Mouse (Mus musculus) spleen, adult 18-20 months (tissue): Measurements from ENCODE around the gene Lcmt1.
A peak's percentile ranks its signal among the peaks of the same experiment; 100 is the strongest.

Source experiments
- DNase-seq, 2 experiments: peaks; one replicate each; pipeline ENCODE4 v3.0.0; 2022; ENCODE audit warnings: mixed read lengths in 2 of 2

Lcmt1 gene

GRCm38 (mm10) chr7:123361229-123361980 is 8.2 kb upstream of the Lcmt1 start:
- DNase-seq: no peak

DNA sequence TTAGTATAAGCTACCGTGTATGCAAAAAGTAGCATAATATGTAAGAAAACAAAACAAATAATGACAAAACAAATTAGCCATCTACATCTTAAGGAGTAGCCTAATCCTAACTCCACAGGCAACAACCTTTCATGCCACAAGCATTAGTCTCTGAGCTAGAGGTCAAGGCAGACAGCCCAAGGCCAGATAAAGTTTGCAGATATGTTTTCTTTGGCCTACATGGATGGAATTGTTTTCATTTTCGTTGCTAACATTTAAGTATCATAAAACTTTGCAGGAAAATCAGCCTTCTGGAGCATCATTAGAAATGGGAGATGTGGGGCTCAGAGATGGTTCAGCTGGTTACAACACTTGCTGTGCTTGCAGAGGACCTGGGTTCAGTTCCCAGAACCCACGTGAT is 6.8 kb upstream of the Lcmt1 start:
- DNase-seq: no peak

DNA sequence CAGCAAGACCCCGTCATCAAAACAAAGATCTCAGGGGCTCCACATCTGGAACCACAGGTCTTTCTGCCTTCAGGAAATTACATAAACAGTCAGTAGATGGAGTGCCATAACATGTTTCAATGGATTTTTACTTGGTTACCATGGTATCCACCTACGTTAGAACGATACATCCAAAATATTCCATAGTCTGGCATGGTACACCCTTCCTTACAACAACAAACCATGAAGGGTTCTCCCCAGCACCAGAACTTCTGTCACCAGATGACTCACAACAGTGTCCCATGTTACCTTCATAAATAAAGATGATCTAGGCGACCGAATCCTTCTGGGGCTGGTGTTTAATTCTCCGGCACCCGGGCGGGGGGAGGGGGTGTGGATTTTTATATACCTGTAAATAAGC is 5.6 kb upstream of the Lcmt1 start:
- no peak for DNase-seq

GRCm38 (mm10) chr7:123365876-123366741 is 3.5 kb upstream of the Lcmt1 start:
- DNase-seq: no peak

DNA sequence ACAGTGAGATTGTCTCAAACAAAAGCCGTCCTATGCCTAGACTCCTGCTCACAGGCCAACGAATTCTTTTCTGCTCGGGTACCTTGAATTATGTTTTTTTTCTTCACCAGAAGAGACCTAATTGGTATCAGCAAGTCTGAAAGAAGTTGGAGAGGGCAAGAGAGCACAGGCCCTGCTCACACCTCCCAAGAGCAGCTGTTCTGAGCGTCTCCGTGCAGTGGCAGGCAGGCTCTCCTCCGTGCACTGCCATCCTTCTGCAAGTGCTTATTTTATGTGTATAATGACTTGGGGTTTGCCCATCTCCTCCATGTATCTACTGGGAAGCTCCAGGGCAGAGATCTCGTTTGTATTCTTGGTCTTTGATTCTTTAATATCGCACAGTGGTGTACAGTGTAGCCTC is 2.8 kb upstream of the Lcmt1 start:
- DNase-seq: no peak

DNA sequence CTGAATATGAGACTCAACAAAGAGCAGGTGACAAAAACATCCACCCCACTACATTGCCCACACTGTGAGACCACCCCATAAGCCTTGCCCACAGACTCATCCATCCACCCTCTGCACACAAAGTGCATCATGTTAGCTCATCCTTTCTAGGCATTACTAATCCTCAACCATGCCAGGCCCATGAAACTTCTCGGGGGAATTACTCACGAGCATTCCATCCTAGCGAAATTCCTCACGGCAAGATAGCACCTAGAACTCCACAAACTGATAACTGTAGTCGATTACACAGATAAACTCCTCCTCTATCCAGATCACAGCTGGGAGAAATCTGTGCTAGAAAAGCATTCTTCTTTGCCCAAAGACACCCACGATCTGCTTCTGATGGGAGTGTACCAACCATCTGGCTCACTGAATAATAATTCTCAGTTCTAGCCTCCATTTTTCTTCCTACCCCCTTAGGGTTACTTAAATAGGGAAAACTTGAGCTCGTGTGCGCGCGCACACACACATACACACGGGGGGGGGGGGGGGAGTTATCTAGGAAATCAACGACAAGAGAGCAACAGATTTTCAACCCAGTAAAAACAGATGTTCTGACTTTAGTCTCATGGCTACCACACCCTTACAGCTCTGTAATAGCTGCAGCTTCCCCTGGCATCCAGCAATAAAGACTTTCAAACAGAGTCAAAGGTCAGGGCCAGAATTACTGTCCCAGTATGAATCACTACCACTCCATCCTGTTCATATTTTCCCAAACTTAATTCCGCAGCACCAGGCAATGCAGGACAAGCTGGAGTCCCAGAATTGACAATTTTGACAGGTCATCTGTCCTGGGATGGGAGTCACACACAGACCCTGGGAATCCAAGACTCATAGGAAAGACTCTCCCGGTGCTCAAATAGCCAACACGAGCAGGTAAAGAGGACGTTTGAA is 2.1 kb upstream of the Lcmt1 start:
- no peak for DNase-seq

DNA sequence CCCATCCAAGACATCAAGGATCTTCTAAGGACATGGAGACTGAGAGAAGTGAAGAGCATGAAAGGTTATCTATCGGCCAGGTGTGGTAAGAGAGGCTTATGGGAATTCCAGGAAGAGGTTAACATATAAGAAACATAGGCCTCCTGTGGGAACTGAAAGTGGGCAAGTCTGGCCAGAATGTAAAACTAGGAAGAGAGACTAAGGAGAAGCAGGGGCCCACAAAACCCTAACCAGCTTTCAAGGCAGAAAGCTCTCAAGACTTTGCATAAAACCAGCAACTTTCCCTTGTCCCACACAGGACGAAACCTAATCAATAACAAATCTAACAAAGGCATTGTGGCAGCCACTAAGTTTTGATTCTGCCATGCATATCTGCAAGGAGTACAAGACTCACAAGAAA is 1.4 kb upstream of the Lcmt1 start:
- no peak for DNase-seq

GRCm38 (mm10) chr7:123368778-123369746 is 522 bp upstream of the Lcmt1 start:
- DNase-seq: no peak

GRCm38 (mm10) chr7:123370700-123371099 is 1.1 kb downstream of the Lcmt1 start:
- no peak for DNase-seq

DNA sequence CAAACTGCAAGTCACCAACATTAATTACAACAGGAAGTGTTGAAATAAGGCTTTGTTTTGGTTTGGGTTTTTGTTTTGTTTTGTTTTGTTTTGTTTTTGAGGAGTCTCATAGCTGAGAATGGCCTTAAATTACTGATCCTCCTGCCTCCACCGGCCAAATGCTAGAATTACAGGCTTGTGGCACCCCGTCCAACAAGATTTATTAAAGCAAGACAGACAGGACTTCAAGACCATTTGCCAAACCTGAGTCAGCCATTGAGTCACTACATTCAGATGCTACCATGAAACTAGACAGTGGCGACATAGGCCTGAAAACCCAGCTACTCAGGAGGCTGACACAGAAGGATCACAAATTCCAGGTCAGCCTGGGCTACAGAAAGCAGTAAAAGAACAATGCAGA is 1.9 kb downstream of the Lcmt1 start:
- DNase-seq: no peak

DNA sequence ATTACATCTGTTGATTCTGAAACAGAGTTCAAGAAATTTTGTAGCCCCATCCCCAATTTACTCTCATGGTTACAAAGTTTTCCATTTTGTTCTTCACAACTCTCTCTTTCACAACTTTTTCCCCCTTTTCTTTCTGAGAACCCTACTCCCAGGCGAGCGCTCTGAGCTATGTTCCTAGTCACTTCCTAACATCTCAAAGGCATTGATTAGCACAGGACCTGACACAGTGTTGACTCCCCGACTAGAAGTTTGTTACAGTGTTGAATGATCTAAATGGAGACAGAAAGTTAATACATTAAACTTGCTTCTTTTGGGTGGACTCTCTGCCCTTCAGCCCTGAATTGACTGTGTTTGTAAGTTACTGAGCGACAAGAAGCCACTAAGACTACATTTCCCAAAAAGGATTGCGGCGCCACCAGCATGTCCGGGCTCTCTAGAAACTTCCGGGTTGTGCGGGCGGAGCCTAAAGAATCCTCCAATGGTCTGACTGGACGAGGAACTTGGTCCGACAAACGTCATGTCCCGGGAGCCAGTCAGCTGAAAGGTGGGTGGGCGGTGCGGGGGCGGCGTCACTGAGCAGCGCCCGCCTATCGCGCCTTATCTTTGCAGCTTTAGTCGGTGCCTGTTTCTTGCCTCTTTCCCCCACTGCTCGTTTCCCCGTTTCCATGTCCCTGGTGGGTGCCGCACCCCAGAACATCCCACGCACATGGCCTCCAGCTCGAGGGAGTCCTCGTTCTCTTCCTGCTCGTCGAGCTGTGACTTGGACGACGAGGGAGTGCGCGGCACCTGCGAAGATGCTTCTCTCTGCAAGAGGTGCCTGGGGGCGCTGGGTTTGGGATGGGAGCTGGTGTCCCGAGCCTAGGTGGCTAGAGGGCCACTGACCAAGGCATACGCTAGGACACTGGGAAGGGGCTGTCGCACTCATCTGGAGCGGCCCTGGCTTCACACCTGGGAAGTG is 8.1 kb downstream of the Lcmt1 start:
- DNase-seq: peak; percentile 80 to 90

GRCm38 (mm10) chr7:123385693-123386407 is 16.3 kb downstream of the Lcmt1 start:
- DNase-seq: no peak

DNA sequence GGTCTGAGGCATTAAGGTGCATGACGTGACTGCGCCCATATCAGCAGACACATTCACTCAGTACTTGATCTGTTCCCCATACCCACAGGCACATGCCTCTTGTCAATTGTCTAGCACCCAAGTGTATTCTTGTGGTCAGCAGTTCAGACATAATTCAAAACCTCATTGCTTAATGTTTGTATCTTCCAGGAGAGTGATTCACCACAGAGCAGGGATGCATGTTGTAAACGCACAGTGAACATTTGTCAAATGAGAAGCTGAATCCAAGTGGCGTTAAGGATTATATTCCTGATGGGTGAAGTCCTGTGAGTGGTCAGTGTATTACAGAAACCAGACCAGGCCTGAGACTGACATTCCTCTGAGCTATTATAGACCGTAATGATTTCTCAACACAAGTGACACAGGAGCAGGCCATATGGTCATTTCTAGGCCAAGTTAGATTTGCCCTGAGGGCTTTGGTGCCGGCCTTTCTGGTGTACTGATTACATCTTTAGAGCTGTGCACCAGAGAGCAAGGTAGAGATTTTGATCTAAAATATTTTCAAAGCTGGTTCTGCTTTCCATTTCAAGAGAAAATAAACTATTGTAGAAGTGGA is 20.2 kb downstream of the Lcmt1 start:
- DNase-seq: no peak

DNA sequence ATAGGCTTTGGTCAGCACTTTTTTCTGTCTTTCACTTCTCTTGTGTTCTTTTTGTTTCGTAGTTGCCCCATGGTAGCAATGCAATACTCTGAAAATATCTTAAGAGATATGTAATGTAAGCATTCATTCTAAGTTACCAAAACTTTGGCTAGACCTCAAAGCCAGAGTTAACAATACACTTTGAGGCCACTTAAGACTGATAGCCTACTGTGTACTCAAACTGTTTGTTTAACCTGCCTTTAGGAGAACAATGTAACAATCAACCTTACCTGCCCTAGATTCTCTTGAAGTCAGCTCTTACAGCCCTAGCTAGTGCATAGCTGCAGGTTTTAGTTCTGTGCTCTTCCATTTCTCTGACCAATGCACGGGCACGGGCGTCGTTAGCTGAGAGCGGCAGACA is 24.7 kb downstream of the Lcmt1 start:
- DNase-seq: no peak

DNA sequence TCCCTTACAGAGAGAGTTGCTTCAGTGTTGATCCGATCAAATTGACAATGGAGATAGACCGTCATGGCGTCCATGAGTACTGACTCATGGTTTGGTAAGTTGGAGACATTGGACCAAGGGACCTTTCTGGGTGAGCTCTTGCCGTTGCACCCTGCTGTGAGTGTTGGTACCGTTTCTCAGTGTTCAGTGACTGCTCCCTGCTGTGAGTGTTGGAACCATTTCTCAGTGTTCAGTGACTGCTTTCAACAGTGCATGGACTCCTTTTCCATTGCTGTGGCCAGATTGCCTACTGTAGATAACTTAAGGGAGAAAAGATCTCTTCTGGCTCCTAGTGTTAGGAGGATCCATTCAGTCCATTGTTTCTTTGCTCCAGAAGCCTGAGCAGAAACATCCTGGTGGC is 27.3 kb downstream of the Lcmt1 start:
- DNase-seq: no peak

GRCm38 (mm10) chr7:123397369-123397768 is 27.8 kb downstream of the Lcmt1 start:
- DNase-seq: peak in 1 of 2 experiments; percentile 14

- DNase-seq: no peak
Observed at GRCm38 (mm10) chr7:123397931-123398330, 28.3 kb downstream of the Lcmt1 start.

- peak in 1 of 2 experiments; percentile 19 for DNase-seq
Observed at GRCm38 (mm10) chr7:123398828-123399227, 29.2 kb downstream of the Lcmt1 start.

DNA sequence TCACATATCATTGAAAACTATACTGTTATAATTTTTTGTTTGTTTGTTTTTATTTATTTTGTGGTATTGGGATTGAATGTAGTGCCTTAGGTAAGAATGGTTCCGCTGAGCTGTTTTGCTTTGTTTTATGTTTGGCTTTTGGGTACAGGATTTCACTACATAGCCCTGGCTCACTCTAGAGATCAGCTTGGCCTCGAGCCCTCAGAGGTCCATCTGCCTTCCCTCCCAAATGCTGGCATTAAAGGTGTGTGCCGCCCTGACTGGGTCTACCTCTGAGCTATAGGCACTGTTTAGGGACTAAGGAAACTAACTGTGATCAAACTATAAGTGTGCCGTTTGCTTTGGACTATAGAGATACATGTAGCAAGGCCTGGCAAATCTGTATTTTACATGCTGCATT is 29.7 kb downstream of the Lcmt1 start:
- no peak for DNase-seq
